Mouse (Mus musculus): ENCODE data around the gene Trim2. TPM values are rescaled to one million over a fixed set of nuclear protein-coding genes. Genes with fewer than 3 reads are reported as not detected.

Gene Trim2
- polyA plus RNA-seq (2014; fragmentation: Nextera tagmentation; extraction: Ambion mirVana): 136 and 151 TPM in 2 replicates

DNA sequence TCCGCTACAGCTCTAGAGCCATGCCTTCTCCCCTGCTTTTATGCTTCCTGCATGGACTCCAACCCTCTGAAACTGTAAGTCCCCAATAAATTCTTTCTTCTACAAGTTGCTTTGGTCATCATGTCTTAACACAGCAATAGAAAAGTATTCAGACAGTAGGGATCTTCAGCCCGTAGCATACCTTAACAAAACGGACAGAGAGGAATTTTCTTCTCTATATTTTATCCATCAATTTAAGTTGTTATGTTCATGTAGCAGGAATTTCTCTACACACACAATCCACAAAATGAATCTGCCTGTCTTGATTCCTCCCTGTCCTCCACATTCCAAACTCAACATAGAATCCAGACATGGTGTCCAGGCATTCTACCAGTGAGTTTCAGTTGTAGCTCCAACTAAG, at the start of gene Trim2:
Gene Trim2 (minus strand): TSS at position 101 of the 400 bp plus-strand sequence.
- ATAC-seq (ENCODE audit: low FRiP score) (no peak), DNase-seq (ENCODE audit: low spot score) (no peak)
- Histone ChIP-seq H3K9me3 (ENCODE audit: control insufficient read depth, low read length) (no peaks in the 10 kb centered on the region), H3K9ac (no peak within 1 kb of the TSS), H3K27me3 (ENCODE audit: control insufficient read depth, insufficient read depth, low read length) (no peaks in the 10 kb centered on the region), H3K36me3 (replicated peaks; ENCODE audit: control insufficient read depth, insufficient read depth) (no peaks in the 10 kb centered on the region), H3K4me2 (replicated peaks) (peak within 1 kb of the TSS; percentile 69), H3K27ac (peak within 1 kb of the TSS; percentile 86), H3K4me1 (replicated peaks; ENCODE audit: control insufficient read depth, insufficient read depth, low read length) (peaks cover 29% of the 10 kb centered on the region), H3K4me3 (replicated peaks; ENCODE audit: low read length) (0 out of 2 replicates have a peak within 1 kb of the TSS, but pooled peaks have one; percentile 38)
- 91% methylated on average over 3 of the region's 3 CpGs for WGBS

DNA sequence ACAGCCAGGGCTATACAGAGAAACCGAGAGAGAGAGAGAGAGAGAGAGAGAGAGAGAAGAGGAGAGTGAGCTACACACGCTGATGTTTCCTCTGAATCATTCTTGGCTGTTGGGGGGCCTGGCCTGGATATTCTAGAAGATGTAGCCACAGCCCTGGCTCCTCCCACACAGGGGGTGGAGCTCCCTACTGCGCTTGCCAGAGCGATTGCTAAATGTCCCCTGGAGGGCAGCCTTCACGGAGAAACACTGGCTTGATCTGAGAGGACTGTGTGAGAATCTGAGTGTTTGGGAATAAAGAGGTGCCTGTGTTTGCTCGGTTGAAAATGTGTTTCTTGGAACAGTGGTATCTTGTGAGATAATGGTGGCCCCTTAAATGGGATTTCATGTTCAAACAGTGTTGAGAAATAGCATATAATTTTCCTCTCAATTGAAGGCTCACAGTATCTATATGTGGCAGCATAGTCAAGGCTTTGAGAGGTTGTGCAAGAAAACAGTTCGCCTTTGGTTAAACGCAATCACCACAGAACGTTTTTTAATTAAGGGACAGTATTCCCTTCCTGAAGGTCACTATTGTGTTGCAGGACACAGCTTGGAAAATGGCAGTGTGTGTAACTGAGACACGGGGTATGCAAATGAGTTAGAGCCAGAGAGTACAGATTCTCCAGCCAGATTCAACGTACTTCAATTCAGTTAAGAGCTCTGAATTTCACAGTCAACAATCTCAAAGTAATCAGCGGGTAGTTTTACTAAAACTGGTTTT, 49.4 kb upstream of the Trim2 start:
- no peak overlapping the region for H3K9ac ChIP-seq
- no peaks in the 10 kb centered on the region for H3K9me3 ChIP-seq (ENCODE audit: control insufficient read depth, low read length)
- no peak overlapping the region for H3K4me3 ChIP-seq (replicated peaks; ENCODE audit: low read length)
- DNase-seq (ENCODE audit: low spot score) (no peak), ATAC-seq (ENCODE audit: low FRiP score) (peak; percentile 43; the same call in 1 of the 2 replicates)
- WGBS: 51% methylated on average over 12 of the region's 12 CpGs
- H3K27me3 ChIP-seq (ENCODE audit: control insufficient read depth, insufficient read depth, low read length): no peaks in the 10 kb centered on the region
- H3K36me3 ChIP-seq (replicated peaks; ENCODE audit: control insufficient read depth, insufficient read depth): no peaks in the 10 kb centered on the region
- no peak overlapping the region for H3K27ac ChIP-seq
- H3K4me2 ChIP-seq (replicated peaks): no peak overlapping the region
- no peaks in the 10 kb centered on the region for H3K4me1 ChIP-seq (replicated peaks; ENCODE audit: control insufficient read depth, insufficient read depth, low read length)

DNA sequence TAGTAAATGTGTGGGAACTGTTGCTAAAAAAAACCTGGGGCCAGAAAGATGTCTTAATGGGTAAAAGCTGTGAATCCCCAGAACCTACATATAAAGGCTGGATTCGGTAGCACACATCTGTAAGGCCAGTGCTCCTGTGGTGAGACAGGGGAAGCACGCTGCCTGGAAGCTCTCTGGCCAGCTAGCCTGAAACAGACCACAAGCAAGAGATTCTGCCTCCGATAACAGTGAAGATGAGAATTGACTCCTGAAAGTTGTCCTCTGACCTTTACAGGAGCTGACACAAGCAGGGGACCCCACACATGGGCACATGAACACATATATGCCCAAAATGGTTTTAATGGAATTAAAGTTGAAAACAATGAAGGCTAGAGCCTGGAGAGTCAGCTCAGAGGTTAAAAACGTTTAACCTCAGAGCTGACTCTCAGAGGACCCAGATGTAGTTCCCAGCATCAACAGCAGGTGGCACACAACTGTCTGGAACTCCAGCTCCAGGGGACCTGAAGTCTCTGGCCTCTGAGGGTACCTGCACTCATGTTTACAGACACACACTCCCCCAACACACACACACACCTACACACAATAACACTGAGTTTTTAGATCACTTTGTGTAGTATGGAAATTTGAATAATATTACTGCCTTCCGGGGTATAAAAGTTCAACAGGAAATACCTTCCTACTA, 45.8 kb upstream of the Trim2 start:
- WGBS: 50% methylated on average over 5 of the region's 5 CpGs
- H3K9ac ChIP-seq: no peak overlapping the region
- peak; percentile 84 for DNase-seq (ENCODE audit: low spot score)
- no peaks in the 10 kb centered on the region for H3K36me3 ChIP-seq (replicated peaks; ENCODE audit: control insufficient read depth, insufficient read depth)
- no peak for ATAC-seq (ENCODE audit: low FRiP score)
- no peaks in the 10 kb centered on the region for H3K4me1 ChIP-seq (replicated peaks; ENCODE audit: control insufficient read depth, insufficient read depth, low read length)
- no peaks in the 10 kb centered on the region for H3K9me3 ChIP-seq (ENCODE audit: control insufficient read depth, low read length)
- no peaks in the 10 kb centered on the region for H3K27me3 ChIP-seq (ENCODE audit: control insufficient read depth, insufficient read depth, low read length)
- H3K4me3 ChIP-seq (replicated peaks; ENCODE audit: low read length): no peak overlapping the region
- no peak overlapping the region for H3K4me2 ChIP-seq (replicated peaks)
- H3K27ac ChIP-seq: no peak overlapping the region

DNA sequence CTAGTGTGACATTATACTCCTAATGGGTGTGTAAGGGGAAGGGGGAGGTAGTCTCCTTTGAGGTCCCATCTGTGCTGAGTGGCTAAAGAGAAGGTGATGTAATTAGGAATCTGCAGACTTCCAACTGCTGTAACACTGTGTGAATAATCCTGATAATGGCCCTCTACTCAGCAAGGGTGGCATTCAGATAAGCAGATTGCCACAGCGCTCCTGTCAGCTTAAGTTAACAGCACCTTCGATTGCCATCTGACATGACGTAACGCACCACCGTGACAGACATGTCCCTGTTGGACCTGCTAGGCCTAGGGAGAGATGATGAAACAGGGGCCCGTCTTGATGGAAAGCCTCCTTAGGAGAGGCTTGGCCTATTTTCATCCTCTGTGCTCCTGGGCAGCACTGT, 43.6 kb upstream of the Trim2 start:
- no peak for DNase-seq (ENCODE audit: low spot score)
- WGBS: 79% methylated on average over 6 of the region's 6 CpGs
- ATAC-seq (ENCODE audit: low FRiP score): no peak; the same call in 1 of the 2 replicates

DNA sequence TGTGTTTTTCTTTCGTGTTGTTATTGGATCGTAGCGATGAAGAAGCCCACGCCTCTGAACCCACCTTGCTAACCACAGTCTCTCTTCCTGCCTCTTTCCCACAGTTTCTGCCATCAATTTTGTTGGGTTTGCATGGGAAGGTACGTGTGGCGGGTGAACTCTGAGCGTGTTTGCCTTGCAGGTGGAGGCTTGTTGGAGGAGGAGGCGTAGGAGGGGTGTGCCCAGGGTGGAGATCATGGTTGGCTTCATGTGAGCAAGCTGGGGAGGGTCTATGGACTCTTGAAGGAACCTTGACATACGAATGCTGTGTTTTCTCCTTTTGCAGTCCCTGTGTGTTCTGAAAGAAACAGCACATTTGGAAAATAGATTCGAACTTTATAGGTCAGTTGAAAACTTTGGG, 43.1 kb upstream of the Trim2 start:
- no peak for ATAC-seq (ENCODE audit: low FRiP score)
- WGBS: 97% methylated on average over 10 of the region's 10 CpGs
- H3K4me1 ChIP-seq (replicated peaks; ENCODE audit: control insufficient read depth, insufficient read depth, low read length): peaks cover 8% of the 10 kb centered on the region; the same call in 1 of the 2 replicates
- H3K9ac ChIP-seq: no peak overlapping the region
- no peak overlapping the region for H3K27ac ChIP-seq
- no peaks in the 10 kb centered on the region for H3K9me3 ChIP-seq (ENCODE audit: control insufficient read depth, low read length)
- no peak overlapping the region for H3K4me3 ChIP-seq (replicated peaks; ENCODE audit: low read length)
- no peak for DNase-seq (ENCODE audit: low spot score)
- no peak overlapping the region for H3K4me2 ChIP-seq (replicated peaks)
- no peaks in the 10 kb centered on the region for H3K36me3 ChIP-seq (replicated peaks; ENCODE audit: control insufficient read depth, insufficient read depth)
- no peaks in the 10 kb centered on the region for H3K27me3 ChIP-seq (ENCODE audit: control insufficient read depth, insufficient read depth, low read length)

More for the DNA sequence above, 43.6 kb upstream of the Trim2 start:
- H3K4me3 ChIP-seq (replicated peaks; ENCODE audit: low read length): no peak overlapping the region
- H3K27me3 ChIP-seq (ENCODE audit: control insufficient read depth, insufficient read depth, low read length): no peaks in the 10 kb centered on the region
- H3K4me2 ChIP-seq (replicated peaks): no peak overlapping the region
- no peaks in the 10 kb centered on the region for H3K9me3 ChIP-seq (ENCODE audit: control insufficient read depth, low read length)
- no peak overlapping the region for H3K27ac ChIP-seq
- H3K4me1 ChIP-seq (replicated peaks; ENCODE audit: control insufficient read depth, insufficient read depth, low read length): peaks cover 5% of the 10 kb centered on the region; the same call in 1 of the 2 replicates
- H3K9ac ChIP-seq: no peak overlapping the region
- H3K36me3 ChIP-seq (replicated peaks; ENCODE audit: control insufficient read depth, insufficient read depth): no peaks in the 10 kb centered on the region

DNA sequence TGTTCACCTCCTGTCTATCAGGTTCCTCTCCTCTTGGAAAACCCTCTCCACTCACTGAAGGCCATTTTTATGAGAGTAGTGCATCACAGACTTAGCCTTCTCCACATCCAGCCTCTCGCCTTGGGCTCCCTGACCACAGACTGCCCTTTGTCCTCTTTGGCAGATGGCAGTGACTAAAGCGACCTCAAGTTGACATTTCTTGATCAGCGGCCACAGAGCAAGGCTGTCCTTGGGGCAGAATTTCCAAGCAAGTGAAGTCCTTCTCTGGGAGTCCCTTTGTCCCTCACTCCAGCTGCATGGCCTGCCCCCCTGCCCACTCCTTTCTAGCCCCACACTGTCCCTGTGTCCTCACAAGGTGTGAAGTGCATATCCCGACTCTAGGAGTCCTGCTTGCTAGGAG, 40.7 kb upstream of the Trim2 start:
- DNase-seq (ENCODE audit: low spot score) (no peak), ATAC-seq (ENCODE audit: low FRiP score) (no peak)
- H3K36me3 ChIP-seq (replicated peaks; ENCODE audit: control insufficient read depth, insufficient read depth): no peaks in the 10 kb centered on the region
- WGBS: 56% methylated on average over 4 of the region's 4 CpGs
- H3K27ac ChIP-seq: no peak overlapping the region
- H3K27me3 ChIP-seq (ENCODE audit: control insufficient read depth, insufficient read depth, low read length): no peaks in the 10 kb centered on the region
- no peak overlapping the region for H3K4me2 ChIP-seq (replicated peaks)
- no peak overlapping the region for H3K9ac ChIP-seq
- H3K4me1 ChIP-seq (replicated peaks; ENCODE audit: control insufficient read depth, insufficient read depth, low read length): peaks cover 8% of the 10 kb centered on the region; the same call in 1 of the 2 replicates
- no peak overlapping the region for H3K4me3 ChIP-seq (replicated peaks; ENCODE audit: low read length)
- no peaks in the 10 kb centered on the region for H3K9me3 ChIP-seq (ENCODE audit: control insufficient read depth, low read length)

DNA sequence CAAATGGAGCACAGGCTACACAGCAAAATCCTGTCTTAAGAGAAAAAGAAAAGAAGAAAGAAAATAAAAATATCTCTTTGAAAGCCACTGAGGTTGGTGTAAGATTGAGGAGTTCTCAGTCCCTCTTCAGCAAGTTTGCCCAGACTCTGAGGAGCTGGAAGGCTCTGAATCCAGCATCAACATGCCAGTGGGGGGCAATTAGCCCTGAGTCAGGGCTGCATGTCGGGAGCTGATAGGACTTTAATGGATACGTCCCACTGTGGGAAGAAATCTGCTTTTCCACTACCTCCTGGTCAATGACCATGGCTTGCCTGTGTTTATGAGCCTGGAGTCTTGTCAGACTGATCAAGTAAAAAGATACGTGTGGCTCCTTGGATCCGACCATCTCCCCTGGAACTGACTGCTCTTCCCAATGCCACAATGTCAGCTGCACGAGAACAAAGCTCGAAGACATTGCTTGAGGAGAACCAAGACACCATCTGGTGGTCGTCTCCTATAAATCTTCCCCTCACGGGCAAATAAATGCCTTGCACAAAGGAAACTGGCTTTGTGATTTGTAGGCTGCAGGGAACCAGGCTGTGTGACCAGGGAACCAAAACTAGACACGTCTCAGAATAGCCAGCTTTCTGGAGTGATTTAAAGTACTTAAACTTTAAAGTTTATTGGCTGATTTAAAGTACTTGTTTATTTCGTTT, 39.9 kb upstream of the Trim2 start:
- Histone ChIP-seq H3K9me3 (ENCODE audit: control insufficient read depth, low read length) (no peaks in the 10 kb centered on the region), H3K9ac (no peak overlapping the region), H3K4me3 (replicated peaks; ENCODE audit: low read length) (no peak overlapping the region), H3K4me1 (replicated peaks; ENCODE audit: control insufficient read depth, insufficient read depth, low read length) (peaks cover 8% of the 10 kb centered on the region; the same call in 1 of the 2 replicates), H3K27ac (no peak overlapping the region), H3K4me2 (replicated peaks) (no peak overlapping the region), H3K27me3 (ENCODE audit: control insufficient read depth, insufficient read depth, low read length) (no peaks in the 10 kb centered on the region), H3K36me3 (replicated peaks; ENCODE audit: control insufficient read depth, insufficient read depth) (no peaks in the 10 kb centered on the region)
- DNase-seq (ENCODE audit: low spot score) (peak; percentile 64), ATAC-seq (ENCODE audit: low FRiP score) (no peak)
- WGBS: 21% methylated on average over 10 of the region's 10 CpGs

DNA sequence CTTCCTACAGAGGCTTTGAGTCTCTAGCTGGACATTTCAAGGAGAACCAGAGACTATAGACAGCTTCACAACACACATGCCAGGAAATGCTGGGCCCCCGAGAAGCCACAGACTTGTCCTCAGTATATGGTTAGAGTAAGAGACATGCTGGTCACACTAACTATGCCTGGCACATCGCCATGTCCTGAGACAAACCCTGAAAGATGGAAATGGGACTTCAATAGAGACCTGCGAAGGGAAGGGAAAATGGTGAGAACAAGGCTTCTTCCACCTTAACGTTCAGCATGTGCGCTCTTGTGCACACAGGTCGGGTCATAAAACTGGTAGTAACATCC, 38.9 kb upstream of the Trim2 start:
- no peak for ATAC-seq (ENCODE audit: low FRiP score)
- no peak for DNase-seq (ENCODE audit: low spot score)
- Histone ChIP-seq H3K9me3 (ENCODE audit: control insufficient read depth, low read length) (no peaks in the 10 kb centered on the region), H3K27me3 (ENCODE audit: control insufficient read depth, insufficient read depth, low read length) (no peaks in the 10 kb centered on the region), H3K4me2 (replicated peaks) (peak overlapping the region; percentile 78), H3K9ac (no peak overlapping the region), H3K4me1 (replicated peaks; ENCODE audit: control insufficient read depth, insufficient read depth, low read length) (peaks cover 8% of the 10 kb centered on the region; the same call in 1 of the 2 replicates), H3K27ac (no peak overlapping the region), H3K36me3 (replicated peaks; ENCODE audit: control insufficient read depth, insufficient read depth) (no peaks in the 10 kb centered on the region), H3K4me3 (replicated peaks; ENCODE audit: low read length) (0 out of 2 replicates have a peak overlapping the region, but pooled peaks have one; percentile 28)
- WGBS: 48% methylated on average over 6 of the region's 6 CpGs

All from hindbrain, embryonic 14.5 days (tissue).